In the genomic region with DNA sequence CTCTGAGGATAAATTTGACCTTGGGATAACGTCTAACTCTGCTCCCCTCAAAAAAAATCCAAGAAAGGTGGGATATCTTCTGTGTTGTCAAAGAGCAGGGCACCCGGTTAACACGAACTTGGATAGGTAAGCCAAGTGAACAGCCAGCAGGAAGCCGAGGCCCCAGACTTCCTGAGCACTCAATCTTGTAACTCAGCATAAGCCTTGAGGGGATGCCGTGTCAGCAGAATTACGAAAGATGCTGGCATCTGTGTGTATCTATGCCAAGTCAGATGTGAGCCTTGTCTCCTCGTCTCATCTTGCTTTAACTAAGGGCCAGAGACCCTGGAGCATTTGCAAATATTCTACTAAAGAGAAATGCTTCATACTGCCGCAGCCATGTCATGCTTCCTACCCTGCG, we compare ENCODE assay signal across 15 mouse cellular contexts.
"Had no signal": no experiment of that assay in that cellular context is flagged by ENCODE, and none has a peak within 500 bp of the region (broad histone marks: within the 10 kb centered on the region; RNA-seq: fewer than 3 reads in every experiment).

No protein-coding gene starts in this region.

- H3K27me3 ChIP-seq: kidney, embryonic 15.5 days; limb, embryonic 13.5 days; liver, embryonic 15.5 days; midbrain, embryonic 12.5 days; stomach, embryonic 15.5 days had no signal

- H3K4me1 ChIP-seq: liver, embryonic 15.5 days; stomach, embryonic 15.5 days had no signal

- DNase-seq: kidney, adult 2 months; kidney, postnatal 14 days; left cerebral cortex, postnatal 4 days; lung, embryonic 14.5 days; lung, postnatal 10 days; lung, postnatal 4 days; right cerebral cortex, postnatal 14 days; thymus, adult 2 months; thymus, postnatal 4 days had no signal

- H3K9me3 ChIP-seq: kidney, embryonic 15.5 days; limb, embryonic 13.5 days; liver, embryonic 15.5 days; midbrain, embryonic 12.5 days; stomach, embryonic 15.5 days had no signal

- H3K9ac ChIP-seq: kidney, embryonic 15.5 days; limb, embryonic 13.5 days; liver, embryonic 15.5 days; lung, embryonic 14.5 days; midbrain, embryonic 12.5 days; stomach, embryonic 15.5 days had no signal

- H3K4me3 ChIP-seq: kidney, embryonic 15.5 days; limb, embryonic 13.5 days; liver, embryonic 15.5 days; midbrain, embryonic 12.5 days; myocyte; stomach, embryonic 15.5 days had no signal

- H3K27ac ChIP-seq: kidney, embryonic 15.5 days; limb, embryonic 13.5 days; liver, embryonic 15.5 days; midbrain, embryonic 12.5 days; stomach, embryonic 15.5 days had no signal

- H3K4me2 ChIP-seq: kidney, embryonic 15.5 days; limb, embryonic 13.5 days; liver, embryonic 15.5 days; lung, embryonic 14.5 days; midbrain, embryonic 12.5 days; stomach, embryonic 15.5 days had no signal

- H3K36me3 ChIP-seq: kidney, embryonic 15.5 days; limb, embryonic 13.5 days; liver, embryonic 15.5 days; midbrain, embryonic 12.5 days; stomach, embryonic 15.5 days had no signal
